Mouse (Mus musculus) heart, postnatal 0 days (tissue): Measurements from ENCODE around the gene Tor1a. TPM values are rescaled to one million over a fixed set of nuclear protein-coding genes. Genes with fewer than 3 reads are reported as not detected.
A peak's percentile ranks its signal among the peaks of the same experiment; 100 is the strongest.

ENCODE experiments used
- ATAC-seq: fragments of 200-750 bp; cut with Nextera tagmentation; 2 replicates; pipeline ENCODE4 v1.8.0; 2017; ENCODE audit warnings: low read depth, moderate number of reproducible peaks, moderate library complexity; ENCODE audit not compliant: insufficient read depth
- DNase-seq: peaks from one replicate; pipeline ENCODE4 v3.0.0-alpha.2; 2016; ENCODE audit warnings: low spot score
- H3K27ac ChIP-seq: fragments of 300-500 bp; sonication (generic); 2 replicates; pipeline ENCODE4 v1.5.1; 2014; ENCODE audit warnings: low read depth, mild to moderate bottlenecking
- H3K27me3 ChIP-seq: fragments of 300-500 bp; sonication (generic); 2 replicates; pipeline ENCODE4 v1.6.1; 2014; ENCODE audit warnings: low read length, mixed read lengths; ENCODE audit not compliant: control insufficient read depth, insufficient read depth
- H3K36me3 ChIP-seq: fragments of 300-500 bp; sonication (generic); replicated peaks from 2 replicates; pipeline ENCODE4 v1.6.1; 2014; ENCODE audit warnings: low read length, mixed read lengths; ENCODE audit not compliant: control insufficient read depth, insufficient read depth
- H3K4me1 ChIP-seq: fragments of 300-500 bp; sonication (generic); 2 replicates; pipeline ENCODE4 v1.6.1; 2014; ENCODE audit warnings: antibody characterized with exemption; ENCODE audit not compliant: control insufficient read depth, insufficient read depth
- H3K4me2 ChIP-seq: fragments of 300-500 bp; sonication (generic); 2 replicates; pipeline ENCODE4 v1.6.1; 2014; ENCODE audit warnings: low read depth, mild to moderate bottlenecking, low read length, moderate library complexity
- H3K4me3 ChIP-seq: fragments of 300-500 bp; sonication (generic); 2 replicates; pipeline ENCODE4 v1.5.1; 2014; ENCODE audit warnings: low read depth, low read length
- H3K9ac ChIP-seq: fragments of 300-500 bp; sonication (generic); replicated peaks from 2 replicates; pipeline ENCODE4 v1.6.1; 2014; ENCODE audit warnings: low read depth, low read length, mixed read lengths
- H3K9me3 ChIP-seq: fragments of 300-500 bp; sonication (generic); replicated peaks from 2 replicates; pipeline ENCODE4 v1.6.1; 2016; ENCODE audit warnings: low read length; ENCODE audit not compliant: control insufficient read depth
- CTCF ChIP-seq: IDR thresholded peaks from 2 replicates; pipeline ENCODE4 v1.5.1; 2016; ENCODE audit warnings: antibody characterized with exemption, control low read depth, low read depth
- EP300 ChIP-seq: IDR thresholded peaks from 2 replicates; pipeline ENCODE4 v1.6.1; 2016; ENCODE audit warnings: antibody characterized with exemption, low read depth
- WGBS: fragments of 180-500 bp; shearing (Covaris S2); extraction: QIAGEN DNeasy Blood & Tissue Kit; methylation state at CpG from one replicate; pipeline ENCODE4 v1.1.7; 2014; 5-methylcytosine and 5-hydroxymethylcytosine counted together
- polyA plus RNA-seq: library from polyadenylated mRNA; unstranded; fragments of >200 nt; fragmentation: Nextera tagmentation; extraction: Ambion mirVana; gene quantifications from 2 replicates; pipeline ENCODE4 v1.2.1, GENCODE M21; 2015
- total RNA-seq: library from RNA; depleted of rRNA; stranded (reverse); fragments of >200 nt; gene quantifications from 2 replicates; pipeline ENCODE4 v1.2.3, GENCODE M21; 2014; ENCODE audit warnings: low replicate concordance

Tor1a gene
- total and polyA plus RNA-seq, 2 experiments from 2014 or later = 27.1 to 35.0 TPM

DNA sequence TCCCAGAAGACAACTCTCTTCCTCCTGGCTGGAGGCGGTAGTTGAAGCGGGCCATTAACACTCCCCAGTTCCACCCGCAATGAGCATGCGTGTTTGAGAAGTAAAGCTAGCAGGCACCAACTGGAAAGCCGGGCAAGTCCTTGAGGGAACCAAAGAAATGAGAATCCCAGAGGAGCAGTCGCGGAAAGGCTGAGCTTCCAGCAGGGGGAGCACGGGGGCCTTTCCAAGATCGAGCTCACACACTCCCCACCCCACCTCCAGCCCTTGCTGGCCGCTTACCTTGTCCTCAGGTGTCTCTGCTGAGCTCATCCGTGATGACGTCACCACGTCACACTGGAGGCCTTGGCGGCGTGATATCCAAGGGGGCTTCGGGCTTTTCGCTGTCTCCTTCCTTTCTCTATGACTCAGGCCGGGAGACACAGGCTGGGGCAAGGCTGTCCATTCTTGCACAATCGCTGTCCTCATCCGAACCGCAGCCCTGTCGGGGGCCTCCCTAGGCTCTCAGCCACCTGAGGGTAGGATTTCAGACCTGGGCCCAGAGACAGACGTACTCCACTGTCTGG is 38.2 kb downstream of the Tor1a start, which contains the start of gene Ptges:
Gene Ptges, minus strand, starts transcription at position 381 of the 563 bp plus-strand sequence.
- ATAC-seq (peak; percentile 40; the same call in 1 of the 2 replicates), DNase-seq (peak; percentile 58)
- Histone ChIP-seq H3K9ac (no peak within 1 kb of the TSS), H3K4me1 (peaks cover 19% of the 10 kb centered on the region), H3K27me3 (no peaks in the 10 kb centered on the region), H3K4me2 (peak within 1 kb of the TSS; percentile 48), H3K9me3 (no peaks in the 10 kb centered on the region), H3K4me3 (peak within 1 kb of the TSS; percentile 5; the same call in 1 of the 2 replicates), H3K36me3 (no peaks in the 10 kb centered on the region), H3K27ac (no peak within 1 kb of the TSS)
- WGBS = 1% methylated on average over 23 of the region's 23 CpGs
- TF ChIP-seq CTCF (peak; percentile 51), EP300 (no peak)

DNA sequence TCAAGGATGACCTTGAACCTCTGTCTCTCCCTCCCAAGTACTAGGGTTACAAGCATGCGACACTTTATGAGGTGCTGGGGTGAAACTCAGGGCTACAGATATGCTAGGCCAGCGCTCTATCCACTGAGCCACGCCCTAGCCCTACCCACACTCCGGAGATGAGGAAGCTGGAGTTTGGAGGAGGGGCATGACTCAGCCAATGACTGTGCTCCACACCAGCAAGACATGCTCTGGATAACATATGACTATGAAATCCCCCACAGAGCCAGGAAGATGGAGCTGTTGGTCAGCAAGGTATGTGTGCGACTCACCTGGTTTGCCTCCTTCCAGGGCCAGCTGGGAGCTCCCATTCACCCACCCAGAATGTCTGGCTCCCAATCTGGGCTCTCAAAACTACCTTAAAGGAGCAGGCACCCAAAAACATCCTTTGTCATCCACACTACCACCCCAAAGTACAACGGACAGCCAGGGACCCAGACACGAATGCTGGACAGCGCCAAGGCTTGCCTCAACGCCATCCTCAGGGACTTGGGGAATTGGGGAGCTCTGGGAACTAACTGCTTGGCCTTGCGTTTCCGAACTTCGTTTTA is 38.7 kb downstream of the Tor1a start:
- Histone ChIP-seq H3K36me3 (no peaks in the 10 kb centered on the region), H3K27me3 (no peaks in the 10 kb centered on the region), H3K4me2 (peak overlapping the region; percentile 48), H3K4me1 (peaks cover 19% of the 10 kb centered on the region), H3K9me3 (no peaks in the 10 kb centered on the region), H3K27ac (no peak overlapping the region), H3K9ac (no peak overlapping the region), H3K4me3 (no peak overlapping the region)
- 32% methylated on average over 12 of the region's 12 CpGs for WGBS
- DNase-seq = no peak
- TF ChIP-seq CTCF = no peak
- no peak for TF ChIP-seq EP300
- ATAC-seq = no peak

DNA sequence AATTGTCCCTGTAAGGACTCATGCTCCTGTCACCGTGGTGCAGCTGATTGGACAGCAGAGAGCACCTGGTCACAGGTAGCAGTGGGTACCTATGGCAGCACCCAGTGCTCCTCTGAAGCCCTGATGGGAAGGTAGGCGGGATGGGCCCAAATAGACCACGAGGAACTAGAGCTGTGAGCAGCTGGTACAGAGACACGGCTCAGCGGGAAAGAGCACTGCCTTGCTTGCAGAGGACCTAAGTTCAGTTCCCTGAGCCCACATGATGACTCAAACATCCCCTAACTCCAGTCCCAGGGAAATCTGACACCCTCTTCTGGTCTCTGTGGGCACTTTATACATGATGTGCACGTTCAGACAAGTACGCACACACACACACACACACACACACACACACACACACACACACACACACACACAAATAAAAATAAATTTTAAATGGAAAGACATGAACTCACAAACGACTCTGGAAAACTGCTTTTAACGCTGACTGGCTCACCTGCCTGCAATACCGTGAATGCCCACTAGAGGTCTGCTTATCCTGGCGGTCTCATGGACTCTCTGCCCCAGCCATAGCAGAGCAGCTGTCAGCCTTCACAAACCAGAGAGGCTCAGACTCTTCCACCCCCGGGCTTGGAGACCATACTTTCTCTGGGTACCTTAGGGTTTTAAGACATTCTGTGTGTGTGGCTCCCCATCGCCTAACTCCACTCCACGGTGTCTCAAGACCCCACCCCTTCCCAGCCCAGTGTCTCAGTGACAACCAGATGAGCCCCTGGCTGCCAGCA is 39.7 kb downstream of the Tor1a start:
- H3K27me3 ChIP-seq = no peaks in the 10 kb centered on the region
- peaks cover 19% of the 10 kb centered on the region for H3K4me1 ChIP-seq
- no peak overlapping the region for H3K4me3 ChIP-seq
- 27% methylated on average over 14 of the region's 14 CpGs for WGBS
- H3K9ac ChIP-seq = no peak overlapping the region
- DNase-seq (peak; percentile 71), ATAC-seq (peak; percentile 56)
- H3K4me2 ChIP-seq = no peak overlapping the region
- no peak for TF ChIP-seq EP300
- peak; percentile 85 for TF ChIP-seq CTCF
- H3K27ac ChIP-seq = peak overlapping the region; percentile 56
- no peaks in the 10 kb centered on the region for H3K9me3 ChIP-seq
- H3K36me3 ChIP-seq = no peaks in the 10 kb centered on the region

DNA sequence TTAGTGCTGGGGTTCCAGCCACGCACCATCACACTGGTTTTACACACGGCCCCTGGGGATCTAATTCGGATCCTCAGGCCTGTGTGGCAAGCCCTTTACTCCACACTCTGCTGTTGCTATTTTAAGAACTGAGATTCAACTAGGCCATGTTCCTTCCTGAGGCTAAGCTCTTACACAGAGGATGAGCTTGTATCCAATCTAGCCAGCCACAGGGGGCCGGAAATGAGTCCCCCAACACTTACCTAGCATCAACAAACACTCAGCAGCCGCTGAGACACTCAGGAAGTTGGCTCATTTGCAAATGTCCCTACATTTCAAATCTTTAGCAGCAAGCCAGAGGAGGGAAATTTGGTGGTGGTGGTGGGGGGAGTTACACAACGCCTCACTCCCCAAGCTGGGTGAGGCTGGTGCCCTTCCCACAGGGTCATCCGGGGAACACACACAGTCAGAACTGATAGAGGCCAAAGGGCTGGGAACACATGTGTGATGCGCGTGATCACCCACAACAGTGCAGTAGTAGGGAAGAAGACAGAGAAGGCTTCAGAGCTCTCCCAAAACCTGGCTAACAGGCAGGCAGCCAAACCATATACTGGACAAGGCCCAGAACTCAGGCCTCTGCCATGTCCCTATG is 40.5 kb downstream of the Tor1a start:
- H3K36me3 ChIP-seq = no peaks in the 10 kb centered on the region
- ATAC-seq (peak; percentile 40), DNase-seq (peak; percentile 37)
- H3K9ac ChIP-seq = no peak overlapping the region
- H3K27ac ChIP-seq = peak overlapping the region; percentile 56
- no peaks in the 10 kb centered on the region for H3K27me3 ChIP-seq
- no peak overlapping the region for H3K4me3 ChIP-seq
- TF ChIP-seq CTCF (no peak), EP300 (no peak)
- 26% methylated on average over 9 of the region's 9 CpGs for WGBS
- no peaks in the 10 kb centered on the region for H3K9me3 ChIP-seq
- H3K4me1 ChIP-seq = peaks cover 19% of the 10 kb centered on the region
- no peak overlapping the region for H3K4me2 ChIP-seq

DNA sequence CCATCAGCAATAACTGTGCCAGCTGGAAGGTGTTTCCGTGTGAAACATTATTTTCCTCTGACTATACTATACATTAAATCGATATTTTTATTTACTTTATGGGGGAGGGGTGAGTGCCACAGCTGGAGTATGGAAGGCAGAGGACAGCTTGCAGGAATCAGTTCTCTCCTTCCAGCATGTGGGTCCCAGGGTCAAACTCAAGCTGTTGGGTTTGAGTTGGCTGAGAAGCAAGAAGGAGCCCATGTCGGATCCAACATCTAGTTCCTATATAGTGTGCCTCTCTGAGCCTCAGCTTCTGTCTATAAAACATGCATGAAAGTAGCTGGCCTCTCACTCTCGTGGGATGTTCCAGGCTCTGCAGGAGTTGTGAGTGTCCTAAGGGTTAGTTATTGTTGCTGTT is 41.4 kb downstream of the Tor1a start:
- no peak for TF ChIP-seq CTCF
- TF ChIP-seq EP300 = no peak
- Histone ChIP-seq H3K36me3 (no peaks in the 10 kb centered on the region), H3K4me1 (peaks cover 19% of the 10 kb centered on the region), H3K4me2 (no peak overlapping the region), H3K27ac (no peak overlapping the region), H3K9ac (no peak overlapping the region), H3K9me3 (no peaks in the 10 kb centered on the region), H3K4me3 (no peak overlapping the region), H3K27me3 (no peaks in the 10 kb centered on the region)
- DNase-seq (no peak), ATAC-seq (no peak)
- WGBS = 77% methylated on average over 4 of the region's 4 CpGs
